Mouse (Mus musculus) retina, embryonic 14.5 days (tissue): ENCODE results near the gene Ncam1.

Source experiments
- DNase-seq: peaks from one replicate; pipeline ENCODE4 v3.0.0-alpha.2; 2015; ENCODE audit warnings: low spot score

Ncam1 gene

DNA sequence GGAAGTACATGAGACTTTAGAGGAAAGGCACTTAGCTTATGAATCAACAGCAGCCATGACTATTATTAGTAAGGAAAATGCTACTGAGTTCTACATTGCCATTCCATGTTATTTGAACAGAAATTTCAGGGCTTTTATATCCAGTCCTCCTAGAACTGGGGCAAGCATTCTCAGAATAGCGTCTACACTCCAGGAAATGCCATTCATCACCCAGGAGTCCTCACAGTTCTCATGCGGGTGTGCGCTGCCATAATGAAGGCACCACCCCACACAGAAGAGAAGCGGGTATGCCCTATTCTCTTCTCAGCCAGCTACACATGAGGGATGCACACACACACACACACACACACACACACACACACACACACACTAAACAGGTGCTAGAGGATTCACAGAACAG is 43.5 kb downstream of the Ncam1 start:
- no peak for DNase-seq

DNA sequence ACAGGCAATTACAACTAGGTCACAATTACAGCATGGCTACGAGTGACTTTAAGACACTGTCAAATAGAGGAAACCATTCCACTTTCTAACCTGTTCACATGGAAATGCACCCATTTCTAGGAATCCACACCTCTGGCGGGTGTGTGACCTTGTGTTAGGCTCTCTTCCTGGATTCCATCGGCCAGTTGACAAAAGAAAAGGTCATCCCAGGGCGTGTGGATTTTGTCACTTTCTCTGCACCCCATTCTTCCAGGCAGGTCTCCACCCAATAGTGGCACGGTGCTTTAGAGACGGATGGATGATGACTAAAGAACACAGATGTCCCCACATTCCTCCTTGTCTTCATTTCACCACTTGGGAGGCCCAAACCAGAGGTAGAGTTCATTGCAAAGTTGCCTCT is 47.3 kb downstream of the Ncam1 start:
- DNase-seq, result no peak

DNA sequence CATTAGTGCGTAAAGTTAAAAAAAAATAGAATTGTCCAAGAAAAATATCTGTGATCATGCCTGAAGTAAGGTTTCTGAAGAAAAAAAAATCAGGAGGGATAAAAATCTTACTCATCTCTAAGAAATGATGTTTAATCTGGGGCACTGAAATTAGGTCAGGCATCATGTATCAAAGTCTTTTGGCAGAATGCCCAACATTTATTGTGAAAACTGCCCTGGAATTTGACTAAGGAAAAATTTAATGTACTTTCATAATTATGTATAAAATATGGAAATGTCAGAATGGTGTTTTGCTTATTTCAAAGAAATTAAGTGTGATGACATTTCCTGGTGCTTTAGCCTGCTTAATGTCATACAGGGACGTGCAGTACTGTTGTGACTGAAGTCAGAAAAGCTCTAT is 52.5 kb downstream of the Ncam1 start:
- DNase-seq, result peak; percentile 46

DNA sequence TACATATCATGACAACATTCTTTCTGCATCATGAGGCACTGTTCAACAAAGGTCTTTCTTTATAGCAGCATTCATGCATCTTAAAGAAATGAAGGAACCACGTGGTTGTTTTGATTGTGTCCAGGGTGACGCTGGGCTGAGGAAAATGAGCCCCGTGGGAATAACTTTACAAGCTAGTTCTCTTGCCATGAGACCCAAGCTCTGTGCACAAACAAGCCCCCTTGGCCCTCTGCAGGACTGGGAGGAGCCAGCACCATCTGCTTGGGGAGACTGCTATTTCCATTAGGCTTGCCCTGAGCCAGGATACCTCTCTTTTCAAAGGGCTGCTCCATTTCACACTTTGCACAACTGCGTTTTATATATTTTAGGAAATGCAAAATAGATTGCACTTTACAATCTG is 53.0 kb downstream of the Ncam1 start:
- peak; percentile 93 for DNase-seq

DNA sequence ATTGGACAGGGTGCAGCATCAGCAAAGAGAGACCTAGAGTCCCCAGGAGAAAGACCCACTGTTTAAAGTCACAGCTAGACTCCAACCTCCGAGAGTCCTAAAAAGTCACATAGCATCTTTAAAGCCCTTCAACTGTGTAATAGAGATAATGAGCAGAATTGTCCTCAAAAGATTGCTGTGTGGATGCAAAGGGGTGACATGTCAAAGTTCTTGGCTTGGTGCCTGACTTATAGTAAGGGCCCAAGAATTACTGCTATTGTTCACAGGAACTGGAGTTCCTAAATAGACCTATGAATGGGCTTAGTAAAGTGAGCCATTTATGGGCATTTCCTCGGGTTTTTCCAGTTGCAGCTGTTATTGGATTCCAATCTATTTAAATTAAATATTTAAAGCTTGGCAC is 54.4 kb downstream of the Ncam1 start:
- DNase-seq, result no peak

DNA sequence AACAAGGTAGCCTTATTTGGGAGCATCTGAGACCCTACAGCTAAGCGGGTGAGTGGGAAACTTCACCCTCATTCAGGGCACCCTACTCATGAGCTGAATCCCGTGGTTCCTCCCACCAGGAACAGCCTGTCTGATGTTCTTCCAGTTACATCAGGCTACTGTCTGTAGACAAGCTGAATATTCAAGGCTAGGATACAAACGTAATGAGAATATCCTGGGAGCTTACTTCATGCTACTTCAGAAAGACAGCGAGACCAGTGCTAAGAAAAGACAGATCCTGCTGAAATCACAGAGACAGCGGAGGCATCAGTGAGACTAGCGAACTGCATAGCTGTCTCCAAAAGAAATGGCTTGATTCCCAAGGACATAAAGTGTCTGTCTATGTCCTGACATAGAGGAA is 58.8 kb downstream of the Ncam1 start:
- no peak for DNase-seq

DNA sequence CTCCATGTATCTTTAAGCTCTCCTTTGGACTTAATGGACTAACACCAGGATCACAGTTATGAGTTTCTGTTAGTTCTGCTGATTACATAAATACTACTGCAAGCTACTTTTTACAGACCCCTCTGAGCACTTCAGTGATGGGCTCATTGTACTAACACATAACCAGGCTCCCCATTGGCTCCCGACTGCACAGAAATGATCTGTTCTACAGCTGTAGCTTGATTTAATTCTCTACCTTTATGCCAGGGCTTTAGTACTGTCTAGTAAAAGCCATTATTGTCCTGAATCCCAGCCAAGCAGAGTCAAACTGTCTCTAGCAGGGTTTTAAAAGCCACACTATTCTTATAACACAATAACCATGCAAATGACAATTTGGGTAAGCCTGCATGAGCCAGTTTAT is 60.2 kb downstream of the Ncam1 start:
- no peak for DNase-seq

DNA sequence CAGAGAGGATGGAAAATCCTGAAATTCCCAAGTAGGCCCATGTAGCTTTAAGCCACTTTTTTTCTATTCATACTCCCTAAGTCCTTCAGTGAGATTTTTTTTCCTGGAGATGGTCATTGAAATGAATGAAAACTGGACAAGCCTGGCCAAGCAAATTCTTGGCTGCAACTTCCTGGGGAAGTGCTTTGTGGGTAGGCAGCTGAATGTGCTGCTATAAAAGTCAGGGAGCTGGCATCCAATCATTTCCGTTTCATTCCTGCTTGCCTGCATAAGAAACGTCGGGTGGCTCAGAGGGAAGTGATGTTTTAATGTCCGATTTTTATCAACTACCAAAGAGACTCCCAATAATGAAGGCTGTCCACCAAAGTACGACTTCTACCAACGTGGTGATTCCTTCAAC is 61.6 kb downstream of the Ncam1 start:
- DNase-seq, result no peak

DNA sequence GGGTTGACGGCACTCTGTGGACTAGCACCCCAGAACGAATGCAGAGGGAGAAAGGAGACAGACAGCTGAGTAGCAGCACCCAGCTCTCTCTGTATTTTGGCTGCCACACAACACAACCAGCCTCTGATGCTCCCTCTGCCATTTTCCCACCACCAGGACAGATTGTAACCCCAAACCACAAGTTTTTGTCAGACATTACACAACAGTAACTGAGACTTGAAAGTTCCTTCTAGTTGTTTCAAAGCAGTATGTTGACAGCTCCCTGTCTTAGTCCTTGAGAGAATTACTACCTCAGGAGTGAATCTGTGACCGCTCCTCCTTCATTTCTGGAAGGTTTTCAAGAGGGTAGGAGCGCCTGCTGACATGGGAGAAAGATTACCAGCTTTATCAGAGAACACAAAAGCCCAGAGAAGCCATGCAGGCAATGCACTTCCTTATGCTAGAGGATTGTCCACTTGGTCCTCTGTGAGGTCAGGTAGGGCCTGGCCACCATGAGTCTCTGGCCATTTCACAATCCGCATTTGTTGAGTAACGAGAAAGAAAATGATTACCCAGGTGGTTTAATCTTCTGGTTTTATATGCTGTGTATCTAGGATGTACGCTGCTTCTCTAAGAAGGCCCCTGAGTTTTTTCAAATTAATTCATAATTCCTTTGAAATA is 64.2 kb downstream of the Ncam1 start:
- DNase-seq, result no peak

DNA sequence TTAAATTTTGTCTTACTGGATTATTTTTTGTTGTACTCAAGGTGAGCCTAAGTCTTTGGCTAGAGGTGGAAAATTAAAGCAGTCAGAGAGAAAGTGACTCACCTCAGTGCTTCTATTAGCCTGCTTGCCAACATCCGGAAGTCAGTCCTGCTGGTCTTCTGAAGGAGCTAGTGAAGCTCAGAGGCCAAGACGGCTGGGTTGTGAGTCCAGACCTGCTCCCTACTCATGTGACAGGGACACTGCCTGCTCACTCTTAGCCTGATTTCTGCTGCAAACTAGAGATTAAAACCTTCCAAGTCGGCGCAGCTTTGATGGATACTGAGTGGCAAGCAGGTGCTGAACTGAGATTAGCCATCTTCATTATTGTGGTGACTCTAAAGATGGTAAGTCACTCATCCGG is 65.0 kb downstream of the Ncam1 start:
- no peak for DNase-seq

DNA sequence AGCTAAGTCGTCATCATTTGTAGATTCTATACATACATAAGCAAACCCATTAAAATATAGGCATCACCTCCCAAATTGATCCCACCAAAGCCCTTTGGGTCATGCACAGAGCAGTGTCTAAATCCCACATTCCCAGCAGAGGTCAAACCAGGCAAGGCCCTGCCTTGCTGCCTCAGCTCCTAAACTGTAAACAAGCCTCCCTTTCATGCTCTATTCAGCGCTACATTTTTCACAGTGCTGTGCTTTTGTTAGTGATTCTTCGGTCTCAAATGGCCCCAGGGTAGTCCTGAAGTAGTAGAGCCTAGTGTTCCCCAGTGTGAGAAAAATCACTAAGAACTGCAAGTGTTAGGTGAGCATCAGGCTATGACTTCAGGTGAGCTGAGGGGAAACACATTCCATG is 69.2 kb downstream of the Ncam1 start:
- no peak for DNase-seq

DNA sequence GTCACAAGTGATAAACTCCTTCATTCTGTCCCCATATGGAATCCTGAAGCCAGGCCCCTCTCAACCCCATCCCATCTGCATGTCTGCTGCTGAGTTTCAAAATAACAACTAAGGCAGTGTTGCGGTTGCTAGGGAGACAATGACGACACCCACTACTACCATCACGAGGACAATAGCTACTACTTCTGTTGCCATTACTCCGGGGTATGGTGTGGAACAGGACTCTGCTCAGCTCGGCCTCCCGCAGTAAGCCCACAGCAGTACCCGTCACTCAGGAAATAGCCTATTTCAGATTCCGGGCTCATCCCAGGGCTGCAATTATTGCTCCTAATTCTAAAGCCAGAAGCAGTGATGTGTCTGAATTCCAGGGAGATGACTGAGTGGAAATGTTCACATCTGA is 70.5 kb downstream of the Ncam1 start:
- DNase-seq, result no peak

DNA sequence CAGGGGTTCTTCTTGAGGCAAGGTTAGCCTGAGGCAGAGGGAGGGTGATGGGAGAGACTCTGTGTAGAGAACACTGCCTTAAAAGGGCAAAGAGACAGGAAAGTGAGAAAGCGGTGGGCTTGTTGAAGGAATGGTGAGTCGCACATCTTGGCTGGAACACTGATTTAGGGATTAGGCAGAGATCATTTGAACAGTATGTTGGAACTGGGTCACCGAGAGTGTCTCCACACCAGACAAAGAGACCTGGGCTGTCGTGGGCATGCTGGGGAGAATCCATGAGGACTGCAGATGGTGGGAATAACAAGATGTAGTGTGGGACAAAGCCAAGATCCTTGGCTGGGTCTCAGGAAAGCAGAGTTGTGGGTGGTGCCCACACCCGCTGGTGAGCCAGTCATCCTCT is 76.0 kb downstream of the Ncam1 start:
- no peak for DNase-seq

DNA sequence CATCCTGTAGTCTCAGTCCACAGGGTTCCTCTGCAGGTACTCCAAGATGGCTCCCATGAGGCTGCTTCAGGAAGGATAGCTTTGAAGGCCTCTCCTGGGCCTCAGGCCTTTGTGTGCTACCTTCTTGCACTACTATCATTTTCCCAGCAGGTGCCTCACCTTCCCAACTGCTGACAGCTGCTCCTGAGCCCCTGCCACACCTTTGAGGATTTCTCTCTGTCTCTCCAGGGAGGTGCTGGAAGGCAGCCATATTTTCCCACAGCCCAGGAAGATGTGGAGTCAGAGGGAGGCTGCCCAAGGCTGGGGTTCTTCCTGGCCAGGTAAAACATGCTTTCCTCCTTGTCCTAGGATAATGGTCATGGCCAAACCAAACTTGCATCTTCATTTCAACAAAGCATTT is 83.6 kb downstream of the Ncam1 start:
- no peak for DNase-seq

DNA sequence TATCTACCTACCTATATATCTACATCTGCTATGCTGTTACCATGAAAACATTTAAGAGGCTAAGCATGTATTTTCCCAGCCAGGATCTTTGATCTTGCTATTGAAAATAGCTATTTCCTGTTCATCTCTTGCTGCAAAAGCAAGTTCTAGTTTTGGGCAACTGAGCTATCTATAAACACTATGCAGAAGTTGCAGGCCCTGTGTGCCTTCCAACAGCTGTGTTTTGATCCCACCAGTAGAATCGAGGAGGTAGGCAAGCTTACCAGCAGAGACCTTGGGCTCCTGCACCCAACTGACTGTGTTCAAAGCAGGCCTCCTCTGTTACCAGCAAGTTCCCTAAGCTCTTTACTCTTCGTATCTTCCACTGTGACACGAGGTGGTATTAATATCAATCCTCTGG is 84.6 kb downstream of the Ncam1 start:
- DNase-seq, result no peak

DNA sequence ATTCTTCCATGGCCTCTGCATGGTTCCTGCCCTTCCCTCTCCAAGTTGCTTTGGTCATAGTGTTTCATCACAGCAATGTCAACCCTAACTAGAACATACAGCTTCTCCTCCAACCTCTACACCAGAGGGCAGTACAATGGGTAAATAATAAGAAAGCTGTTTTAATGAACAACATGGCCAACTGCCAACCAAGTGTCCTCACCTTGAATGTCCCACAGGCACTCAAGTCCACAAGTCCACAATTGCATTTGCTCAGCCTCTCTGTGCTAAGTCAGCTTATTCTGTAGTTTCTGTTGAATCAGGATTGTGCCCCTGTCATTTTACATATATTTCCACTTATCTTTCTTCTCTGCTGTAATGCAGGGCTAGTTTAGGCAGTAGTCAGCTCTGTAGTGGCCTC is 91.1 kb downstream of the Ncam1 start:
- DNase-seq, result no peak

DNA sequence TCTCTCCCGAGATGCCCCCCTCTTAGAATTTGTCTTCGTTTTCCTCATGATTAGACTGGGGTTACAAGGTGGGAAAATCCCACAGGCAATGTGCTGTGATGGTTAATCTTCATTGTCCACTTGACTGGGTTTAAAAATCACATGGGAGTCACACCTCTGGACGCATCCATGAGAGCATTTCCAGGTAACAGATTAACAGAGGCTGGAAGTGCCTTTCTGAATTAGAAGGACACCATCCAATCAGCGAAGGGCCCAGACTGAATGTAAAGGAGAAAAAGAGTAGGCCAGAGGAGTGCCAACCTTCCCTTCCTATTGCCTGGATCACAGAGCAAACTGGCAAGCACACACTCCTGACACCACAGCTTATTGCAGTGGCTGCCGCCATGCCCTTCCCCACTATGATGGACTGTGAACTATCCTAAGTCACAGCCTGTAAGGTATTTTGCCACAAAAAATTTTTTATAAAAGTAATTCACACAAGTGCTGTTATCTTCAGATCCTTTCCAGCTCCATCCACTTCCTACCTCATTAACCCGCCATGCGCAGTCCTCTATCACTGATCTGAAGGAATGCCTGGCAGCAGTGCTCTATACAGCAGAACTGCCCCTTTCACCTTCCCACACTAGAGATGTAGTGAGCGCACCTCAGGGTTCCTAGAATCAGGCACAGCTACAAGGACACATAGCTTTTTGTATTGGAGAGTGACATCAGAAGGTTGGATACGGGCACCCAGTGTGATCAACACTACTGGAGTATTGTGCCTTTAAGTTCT is 94.3 kb downstream of the Ncam1 start:
- DNase-seq, result no peak

DNA sequence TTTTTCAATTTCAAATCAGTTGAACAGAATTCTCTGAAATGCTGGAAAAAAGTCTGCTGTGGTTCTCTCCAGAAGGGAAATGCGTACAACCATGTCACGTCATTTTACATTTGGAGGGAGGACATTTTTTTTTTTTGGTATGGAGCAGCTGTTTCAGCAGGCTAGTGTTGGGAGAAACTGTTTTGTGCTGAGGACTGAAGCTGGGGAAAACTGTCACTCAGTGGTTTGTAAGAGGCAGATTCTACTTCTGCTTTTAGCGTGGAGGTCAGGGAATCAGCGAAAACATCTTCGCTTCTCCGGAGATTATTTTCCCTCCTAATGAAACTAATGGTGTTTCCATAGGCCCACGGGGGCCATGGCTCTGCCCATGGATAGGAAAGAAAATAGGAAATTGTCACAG is 103.4 kb downstream of the Ncam1 start:
- no peak for DNase-seq

DNA sequence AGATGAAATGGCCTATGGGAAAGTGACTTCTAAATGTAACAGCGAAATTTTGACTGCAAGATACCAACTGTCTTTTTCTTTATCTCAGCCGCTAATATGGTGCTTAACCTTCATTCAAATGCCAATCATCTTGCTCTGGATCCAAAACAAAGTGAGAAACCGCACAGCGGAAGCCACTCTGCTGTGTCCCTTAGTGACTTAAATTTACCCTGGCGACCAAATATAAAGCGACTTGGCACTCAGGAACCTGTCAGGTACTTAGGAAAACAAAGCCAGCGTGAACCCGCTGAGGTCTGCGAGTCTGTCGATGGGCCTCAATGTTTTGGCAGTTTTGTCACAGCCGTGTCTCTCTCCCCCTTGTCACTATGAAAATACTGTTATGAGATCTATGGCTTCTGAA is 105.9 kb downstream of the Ncam1 start:
- no peak for DNase-seq

DNA sequence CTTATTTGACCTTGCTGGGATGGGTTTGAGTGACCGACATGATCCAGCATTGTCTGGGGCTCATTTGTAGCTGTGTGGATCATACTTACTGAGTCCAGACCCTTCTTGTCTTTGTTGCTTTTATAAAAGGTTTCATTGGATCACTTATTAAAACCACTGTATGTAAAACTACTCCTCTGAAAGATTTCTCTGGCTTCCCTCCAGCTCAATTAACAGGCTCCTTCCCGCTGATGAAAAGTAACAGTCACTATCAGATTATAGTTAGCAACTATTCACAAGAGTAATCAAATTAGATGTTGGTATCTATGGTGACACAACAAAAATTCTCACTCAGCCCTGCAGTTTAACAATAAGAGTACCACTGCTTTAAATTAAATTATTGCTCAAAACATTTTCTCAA is 107.4 kb downstream of the Ncam1 start:
- no peak for DNase-seq

DNA sequence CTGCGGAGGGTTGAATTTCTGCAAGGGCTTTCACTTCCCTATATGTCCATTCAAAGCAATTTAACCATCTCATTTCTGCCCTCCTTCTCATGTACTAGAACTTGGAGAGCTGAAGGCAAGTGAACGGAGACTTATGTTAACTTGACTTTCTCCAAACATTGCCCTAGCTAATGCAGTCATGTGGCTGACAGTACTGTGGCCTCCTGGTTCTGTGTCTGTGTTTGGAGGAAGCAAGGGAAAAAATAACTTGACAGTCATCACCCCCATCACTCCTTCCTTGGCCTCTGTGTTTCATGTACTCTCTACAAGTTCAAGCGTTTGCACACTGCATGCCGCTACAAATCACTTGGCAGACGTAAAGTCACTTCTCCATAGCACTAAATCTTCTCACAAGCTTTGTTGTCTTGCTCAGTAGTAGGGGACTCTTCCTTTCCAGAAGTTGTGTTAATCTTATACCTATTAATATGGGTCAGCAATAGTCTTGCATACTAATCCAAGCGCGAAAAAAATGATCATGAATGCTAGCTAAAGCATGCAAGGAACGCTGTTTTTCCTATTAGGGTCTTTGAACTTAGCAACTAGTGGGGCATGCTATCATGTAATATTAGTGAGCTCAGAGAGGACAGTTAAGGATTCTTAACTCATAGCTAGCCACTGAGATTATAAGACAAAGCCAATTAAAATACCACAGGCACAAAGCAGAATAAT is 115.0 kb downstream of the Ncam1 start:
- peak; percentile 42 for DNase-seq

DNA sequence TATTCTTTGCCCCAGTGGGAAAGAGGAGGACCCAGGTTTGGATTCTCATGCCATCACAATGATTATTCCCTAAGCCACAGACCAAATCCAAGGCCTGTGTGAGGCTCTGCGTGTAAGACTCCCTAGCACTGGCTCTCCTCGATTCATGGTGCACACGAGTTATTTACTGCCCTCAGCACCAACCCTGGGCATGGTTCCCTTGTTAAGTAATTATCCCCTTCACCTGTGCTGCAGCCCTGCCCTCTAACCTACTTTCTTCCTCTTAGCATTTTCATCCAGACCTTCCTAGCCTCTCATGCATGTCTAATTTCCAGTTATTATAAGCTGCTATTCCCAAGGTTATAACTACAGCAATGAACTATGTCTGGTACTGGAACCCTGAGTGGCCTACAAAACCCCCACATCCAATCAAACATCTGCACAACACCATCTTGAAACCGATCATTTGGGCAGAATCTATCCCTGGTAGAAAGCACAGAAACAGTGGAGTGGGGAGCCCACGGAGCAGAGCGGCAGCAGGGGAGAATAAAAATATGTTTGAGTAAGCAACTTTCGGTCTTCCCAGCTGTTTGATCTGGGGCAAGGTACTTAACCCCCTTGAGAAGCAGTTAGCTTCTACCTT is 116.8 kb downstream of the Ncam1 start:
- no peak for DNase-seq

DNA sequence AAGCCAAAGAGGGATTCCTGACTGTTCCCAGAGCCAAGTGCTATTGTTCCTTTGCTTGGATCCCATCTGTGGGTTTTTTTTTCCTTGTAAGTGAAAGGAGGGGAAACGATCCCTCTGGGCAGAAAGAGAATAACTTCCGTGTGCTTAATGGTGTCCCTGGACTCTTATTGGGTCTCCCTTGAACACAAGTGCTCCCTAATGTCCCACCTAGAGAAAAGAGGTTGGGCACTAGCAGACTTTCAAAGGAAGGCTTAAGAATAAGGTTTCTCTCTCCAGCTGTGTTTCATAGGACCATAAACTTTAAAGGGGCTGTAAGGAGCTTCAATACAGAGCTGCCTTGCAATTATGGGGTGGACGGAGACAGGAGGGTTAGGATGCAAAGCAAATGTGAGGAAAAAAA is 119.5 kb downstream of the Ncam1 start:
- no peak for DNase-seq
